Mouse (Mus musculus) neural tube, embryonic 11.5 days (tissue): ENCODE data around the gene Myo10. TPM values are rescaled to one million over a fixed set of nuclear protein-coding genes. Genes with fewer than 3 reads are reported as not detected.

Source experiments
- ATAC-seq: fragments of 200-750 bp; cut with Nextera tagmentation; 2 replicates; pipeline ENCODE4 v1.8.0; 2017; ENCODE audit warnings: moderate number of reproducible peaks, mild to moderate bottlenecking, moderate TSS enrichment, moderate library complexity; ENCODE audit not compliant: insufficient read depth, low FRiP score, low TSS enrichment
- DNase-seq: peaks from one replicate; pipeline ENCODE4 v3.0.0-alpha.2; 2015; ENCODE audit warnings: low spot score
- H3K27ac ChIP-seq: fragments of 300-500 bp; sonication (generic); 2 replicates; pipeline ENCODE4 v1.5.1; 2014; ENCODE audit warnings: low read depth, mild to moderate bottlenecking, low read length
- H3K27me3 ChIP-seq: fragments of 300-500 bp; sonication (generic); 2 replicates; pipeline ENCODE4 v1.6.1; 2014; ENCODE audit warnings: mild to moderate bottlenecking, low read length, mixed read lengths; ENCODE audit not compliant: control insufficient read depth, insufficient read depth
- H3K36me3 ChIP-seq: fragments of 300-500 bp; sonication (generic); 2 replicates; pipeline ENCODE4 v1.6.1; 2014; ENCODE audit warnings: mild to moderate bottlenecking, low read length, moderate library complexity, mixed read lengths; ENCODE audit not compliant: control insufficient read depth, insufficient read depth
- H3K4me1 ChIP-seq: fragments of 300-500 bp; sonication (generic); 2 replicates; pipeline ENCODE4 v1.6.1; 2014; ENCODE audit warnings: low read length, mixed read lengths; ENCODE audit not compliant: control insufficient read depth, insufficient read depth
- H3K4me2 ChIP-seq: fragments of 300-500 bp; sonication (generic); 2 replicates; pipeline ENCODE4 v1.6.1; 2014; ENCODE audit warnings: low read depth, mild to moderate bottlenecking, moderate library complexity
- H3K4me3 ChIP-seq: fragments of 300-500 bp; sonication (generic); 2 replicates; pipeline ENCODE4 v1.5.1; 2014; ENCODE audit warnings: low read depth, low read length
- H3K9ac ChIP-seq: fragments of 300-500 bp; sonication (generic); 2 replicates; pipeline ENCODE4 v1.6.1; 2014; ENCODE audit warnings: mild to moderate bottlenecking, low read length
- H3K9me3 ChIP-seq: fragments of 300-500 bp; sonication (generic); 2 replicates; pipeline ENCODE4 v1.6.1; 2016; ENCODE audit warnings: low read length; ENCODE audit not compliant: control insufficient read depth
- WGBS: fragments of 180-500 bp; shearing (Covaris S2); extraction: QIAGEN DNeasy Blood & Tissue Kit; methylation state at CpG from one replicate; pipeline ENCODE4 v1.1.7; 2014; 5-methylcytosine and 5-hydroxymethylcytosine counted together
- polyA plus RNA-seq: library from polyadenylated mRNA; unstranded; fragments of >200 nt; fragmentation: Nextera tagmentation; extraction: Ambion mirVana; gene quantifications from 2 replicates; pipeline ENCODE4 v1.2.1, GENCODE M21; 2014

Gene Myo10
- polyA plus RNA-seq, 1 experiment from 2014 or later: 40.5 TPM

DNA sequence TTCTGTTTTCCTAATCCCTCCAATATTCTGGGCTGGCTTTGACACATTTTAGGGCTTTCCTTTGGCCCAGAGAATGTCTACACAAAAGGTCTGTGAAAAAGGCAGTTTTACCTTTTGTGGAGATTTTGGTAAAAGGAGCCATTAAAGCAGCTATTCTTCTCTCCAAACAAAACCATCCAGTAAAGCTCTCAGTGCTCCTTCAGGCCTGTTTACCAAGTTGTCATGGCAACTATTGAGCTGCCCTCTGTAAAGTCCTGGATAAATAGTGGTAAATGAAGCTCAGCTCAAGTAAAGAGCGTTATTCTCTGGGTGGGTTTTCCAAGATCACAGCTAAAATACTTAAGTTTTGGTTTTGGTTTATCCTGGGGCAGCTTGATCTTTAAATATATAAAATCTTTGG, 130.3 kb downstream of the Myo10 start:
- H3K27me3 ChIP-seq: no peaks in the 10 kb centered on the region
- peak overlapping the region; percentile 77 for H3K27ac ChIP-seq
- H3K9ac ChIP-seq: no peak overlapping the region; the same call in 1 of the 2 replicates
- H3K4me3 ChIP-seq: peak overlapping the region; percentile 34
- peak; percentile 46 for DNase-seq
- no peaks in the 10 kb centered on the region for H3K36me3 ChIP-seq
- H3K4me2 ChIP-seq: peak overlapping the region; percentile 53
- 22% methylated on average over 1 of the region's 1 CpGs for WGBS
- ATAC-seq: peak; percentile 32; the same call in 1 of the 2 replicates
- no peaks in the 10 kb centered on the region for H3K9me3 ChIP-seq
- peaks cover 14% of the 10 kb centered on the region for H3K4me1 ChIP-seq

DNA sequence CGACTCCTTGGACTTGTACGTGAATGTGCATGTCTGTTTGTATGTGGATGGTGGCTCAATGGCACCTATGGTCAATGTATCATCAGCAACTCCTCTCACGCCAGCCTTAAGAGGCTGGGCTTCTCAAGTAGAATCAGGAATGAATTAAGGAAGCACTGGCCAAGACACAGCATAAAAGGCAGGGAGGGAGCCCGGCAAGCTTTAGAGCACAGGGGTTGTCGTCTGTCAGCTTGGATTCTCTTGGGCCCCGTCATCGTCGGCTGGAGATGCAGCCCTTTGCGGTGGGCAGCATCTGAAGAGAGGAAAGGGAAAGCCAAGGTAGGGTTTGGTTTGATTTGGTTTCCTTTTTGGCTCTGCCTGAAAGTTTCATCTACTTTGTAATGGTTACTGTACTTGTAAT, 130.7 kb downstream of the Myo10 start:
- Histone ChIP-seq H3K4me3 (peak overlapping the region; percentile 34), H3K36me3 (no peaks in the 10 kb centered on the region), H3K4me1 (peaks cover 16% of the 10 kb centered on the region), H3K9me3 (no peaks in the 10 kb centered on the region), H3K4me2 (peak overlapping the region; percentile 53), H3K9ac (peak overlapping the region; percentile 41), H3K27ac (peak overlapping the region; percentile 77), H3K27me3 (no peaks in the 10 kb centered on the region)
- ATAC-seq (0 out of 2 replicates have a peak, but pooled peaks have one; percentile 3), DNase-seq (peak; percentile 48)
- 27% methylated on average over 9 of the region's 9 CpGs for WGBS

DNA sequence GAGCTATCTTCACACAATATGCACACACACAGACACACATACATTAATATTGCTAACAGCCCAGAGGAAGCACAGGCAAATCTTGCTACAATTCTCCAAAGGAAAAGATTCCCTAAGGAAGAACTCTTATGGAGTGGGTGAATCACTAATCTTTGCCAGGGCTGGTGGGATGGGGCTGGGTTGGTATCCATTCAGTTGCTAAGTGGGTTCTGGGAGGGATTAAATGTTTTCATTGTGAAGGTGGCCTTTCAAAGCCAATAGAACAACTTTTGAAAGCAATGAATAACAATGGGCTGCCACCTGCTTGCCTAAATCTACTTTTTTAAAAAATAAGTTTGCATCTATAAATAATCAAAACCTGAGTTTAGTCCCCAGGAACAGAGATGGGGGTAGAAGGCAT, 131.6 kb downstream of the Myo10 start:
- peak overlapping the region; percentile 63; the same call in 1 of the 2 replicates for H3K9ac ChIP-seq
- no peaks in the 10 kb centered on the region for H3K9me3 ChIP-seq
- ATAC-seq (peak; percentile 17; the same call in 1 of the 2 replicates), DNase-seq (no peak)
- H3K36me3 ChIP-seq: no peaks in the 10 kb centered on the region
- peaks cover 25% of the 10 kb centered on the region for H3K4me1 ChIP-seq
- no peaks in the 10 kb centered on the region for H3K27me3 ChIP-seq
- H3K27ac ChIP-seq: peak overlapping the region; percentile 89
- peak overlapping the region; percentile 34 for H3K4me3 ChIP-seq
- peak overlapping the region; percentile 53 for H3K4me2 ChIP-seq

DNA sequence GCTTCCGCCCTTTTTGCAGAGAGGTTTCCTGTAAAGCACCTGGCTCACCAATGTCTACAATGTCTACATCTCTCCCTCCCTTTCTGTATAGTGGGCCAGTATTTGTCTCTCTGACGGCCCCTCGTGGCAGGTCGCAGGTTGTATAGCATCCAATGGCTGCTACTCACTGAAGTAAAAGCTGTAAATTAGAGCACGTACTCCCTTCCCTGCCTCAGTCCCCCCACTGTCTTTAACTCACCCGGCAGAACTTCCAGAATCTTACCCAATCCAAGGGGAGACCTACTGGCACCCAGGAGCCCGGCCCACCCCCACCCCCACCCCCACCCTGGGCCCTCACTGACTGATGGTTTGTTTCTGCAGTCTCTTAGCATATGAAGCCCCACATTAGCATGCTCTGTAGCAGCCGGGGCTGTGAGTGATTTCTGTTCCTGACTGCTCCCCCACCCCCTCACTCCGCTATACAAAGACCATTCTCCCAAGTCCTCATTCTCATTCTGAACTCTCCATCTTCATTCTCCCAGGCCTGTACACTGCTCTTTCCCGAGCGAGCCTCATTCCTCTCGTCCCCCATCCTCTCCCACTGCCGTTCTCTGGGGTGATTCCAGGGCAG, 132.1 kb downstream of the Myo10 start:
- Histone ChIP-seq H3K4me1 (peaks cover 30% of the 10 kb centered on the region), H3K9me3 (no peaks in the 10 kb centered on the region), H3K27me3 (no peaks in the 10 kb centered on the region), H3K27ac (peak overlapping the region; percentile 89), H3K4me3 (peak overlapping the region; percentile 34), H3K4me2 (peak overlapping the region; percentile 53), H3K36me3 (no peaks in the 10 kb centered on the region), H3K9ac (peak overlapping the region; percentile 63)
- 9% methylated on average over 13 of the region's 13 CpGs for WGBS
- peak; percentile 70 for DNase-seq
- peak; percentile 89 for ATAC-seq

DNA sequence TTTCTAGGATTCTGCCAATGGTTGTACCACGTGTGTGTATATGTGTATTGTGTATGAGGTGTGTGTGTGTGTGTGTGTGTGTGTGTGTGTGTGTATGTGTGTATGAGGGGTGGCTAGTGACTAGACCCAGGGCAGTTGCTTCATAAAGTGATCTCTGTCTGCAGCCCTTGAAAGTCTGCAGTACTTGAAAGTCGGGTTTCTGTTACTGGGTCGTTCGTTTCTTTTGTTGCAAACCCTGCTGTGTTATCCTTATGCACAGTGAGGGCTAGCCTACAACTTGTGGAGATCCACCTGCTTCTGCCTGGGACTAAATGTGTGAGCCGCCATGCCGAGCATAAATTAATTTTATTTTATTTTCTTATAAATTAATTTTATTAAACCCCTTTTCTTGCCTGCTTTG, 133.2 kb downstream of the Myo10 start:
- H3K27ac ChIP-seq: peak overlapping the region; percentile 89
- no peaks in the 10 kb centered on the region for H3K9me3 ChIP-seq
- 42% methylated on average over 6 of the region's 6 CpGs for WGBS
- no peaks in the 10 kb centered on the region for H3K27me3 ChIP-seq
- DNase-seq: no peak
- peak overlapping the region; percentile 53 for H3K4me2 ChIP-seq
- peak overlapping the region; percentile 63 for H3K9ac ChIP-seq
- H3K4me3 ChIP-seq: peak overlapping the region; percentile 34
- H3K4me1 ChIP-seq: peaks cover 41% of the 10 kb centered on the region
- H3K36me3 ChIP-seq: no peaks in the 10 kb centered on the region
- ATAC-seq: no peak

DNA sequence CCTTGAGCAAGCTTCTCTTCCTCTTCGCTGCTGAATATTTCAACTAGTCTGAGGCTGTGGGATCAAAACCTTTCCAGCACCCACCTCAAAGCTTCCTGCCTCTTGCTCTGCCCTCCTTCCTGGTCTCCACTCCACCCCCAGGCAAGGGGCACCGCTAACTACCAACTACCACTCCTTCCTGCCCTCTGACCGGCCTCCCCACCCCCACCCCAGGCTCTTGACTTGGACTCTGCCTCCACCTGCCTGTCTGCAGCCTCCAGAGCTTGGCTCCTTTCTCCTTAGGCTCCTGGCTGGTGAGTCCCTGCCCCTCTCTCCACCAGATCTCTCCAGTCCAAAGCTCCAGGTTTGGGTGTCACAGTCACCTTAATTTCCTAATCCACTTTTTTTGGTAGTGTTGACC, 133.7 kb downstream of the Myo10 start:
- ATAC-seq (no peak), DNase-seq (no peak)
- Histone ChIP-seq H3K9ac (peak overlapping the region; percentile 26; the same call in 1 of the 2 replicates), H3K27ac (0 out of 2 replicates have a peak overlapping the region, but pooled peaks have one; percentile 14), H3K4me1 (peaks cover 43% of the 10 kb centered on the region), H3K4me3 (no peak overlapping the region), H3K4me2 (peak overlapping the region; percentile 53), H3K27me3 (no peaks in the 10 kb centered on the region), H3K9me3 (no peaks in the 10 kb centered on the region), H3K36me3 (no peaks in the 10 kb centered on the region)
- WGBS: 44% methylated on average over 3 of the region's 3 CpGs

DNA sequence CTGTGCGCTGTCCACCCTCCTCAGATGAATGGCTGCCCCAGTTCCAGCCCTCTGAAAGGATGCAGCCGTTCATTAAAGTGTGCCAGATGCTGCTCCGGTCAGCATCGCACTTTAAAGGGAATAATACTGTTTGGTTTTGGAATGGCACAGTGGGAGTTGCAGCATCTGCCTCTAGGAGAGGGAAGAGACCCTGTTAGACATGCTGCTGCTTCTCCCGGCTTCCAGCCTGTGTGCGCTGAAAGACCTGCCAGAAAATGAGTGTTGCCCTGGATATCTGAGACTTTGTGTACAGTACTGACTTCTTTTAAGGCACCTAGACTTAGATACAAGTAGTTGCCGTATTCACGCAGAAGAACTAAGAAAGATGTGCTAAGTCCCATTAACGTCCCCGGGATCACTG, 135.7 kb downstream of the Myo10 start:
- 37% methylated on average over 10 of the region's 10 CpGs for WGBS
- Histone ChIP-seq H3K27ac (peak overlapping the region; percentile 67), H3K4me3 (no peak overlapping the region), H3K9me3 (no peaks in the 10 kb centered on the region), H3K27me3 (no peaks in the 10 kb centered on the region), H3K4me2 (peak overlapping the region; percentile 32), H3K4me1 (peaks cover 54% of the 10 kb centered on the region), H3K36me3 (no peaks in the 10 kb centered on the region), H3K9ac (peak overlapping the region; percentile 40)
- DNase-seq (peak; percentile 54), ATAC-seq (no peak)

DNA sequence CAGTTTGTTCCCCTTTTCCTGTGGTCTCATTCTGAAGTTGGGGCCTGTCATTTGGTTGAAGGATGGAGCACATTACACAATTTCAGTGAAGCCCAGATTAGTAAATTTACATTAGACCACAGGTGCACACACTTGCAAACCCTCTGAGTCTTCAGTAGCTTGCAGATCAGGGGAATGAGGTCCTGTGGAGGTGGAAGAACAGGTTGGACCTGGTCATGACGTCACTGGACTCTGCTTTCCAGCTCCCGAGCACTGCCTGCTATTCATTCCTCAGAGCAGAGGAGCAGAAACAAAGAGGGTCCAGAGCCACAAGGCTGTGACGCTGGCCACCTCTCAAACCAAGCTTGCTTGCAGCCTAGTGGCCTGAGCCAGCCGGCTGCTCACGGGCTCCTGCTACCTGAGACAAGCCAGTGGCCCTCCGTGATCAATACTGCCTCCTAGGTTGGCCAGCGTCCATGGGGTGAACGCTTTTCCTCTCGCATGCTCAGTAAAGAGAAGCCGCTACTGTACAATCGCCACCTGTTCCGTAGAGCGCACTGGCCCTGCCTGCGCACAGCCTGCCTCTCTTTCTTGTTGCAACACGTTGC, 136.3 kb downstream of the Myo10 start:
- peak overlapping the region; percentile 40 for H3K9ac ChIP-seq
- no peak for ATAC-seq
- 57% methylated on average over 15 of the region's 15 CpGs for WGBS

DNA sequence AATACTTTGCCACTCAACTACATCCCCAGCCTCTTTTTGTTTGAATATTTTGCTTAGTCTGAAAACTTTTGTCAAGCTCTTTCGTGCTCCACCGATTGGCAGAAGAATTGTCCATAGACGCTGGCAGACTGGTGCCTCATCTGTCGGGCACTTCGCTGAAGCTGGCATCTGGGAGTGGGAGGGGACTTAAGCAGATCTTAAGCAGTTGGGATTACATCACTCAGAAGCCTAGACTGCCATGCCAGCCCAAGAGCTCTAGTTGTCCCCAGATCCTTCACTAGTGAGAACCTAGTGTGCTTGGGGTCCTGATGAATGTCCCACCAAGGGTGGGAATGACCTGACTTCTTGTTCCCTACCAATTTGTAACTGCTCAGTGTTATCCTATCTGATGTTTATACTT, 138.0 kb downstream of the Myo10 start:
- Histone ChIP-seq H3K9me3 (no peaks in the 10 kb centered on the region), H3K36me3 (no peaks in the 10 kb centered on the region), H3K27ac (0 out of 2 replicates have a peak overlapping the region, but pooled peaks have one; percentile 27), H3K27me3 (no peaks in the 10 kb centered on the region), H3K4me2 (0 out of 2 replicates have a peak overlapping the region, but pooled peaks have one; percentile 26), H3K4me3 (no peak overlapping the region), H3K9ac (no peak overlapping the region), H3K4me1 (peaks cover 72% of the 10 kb centered on the region)
- 75% methylated on average over 5 of the region's 5 CpGs for WGBS
- DNase-seq (no peak), ATAC-seq (no peak)

More for the DNA sequence above, 136.3 kb downstream of the Myo10 start:
- peak overlapping the region; percentile 32 for H3K4me2 ChIP-seq
- 0 out of 2 replicates have a peak overlapping the region, but pooled peaks have one; percentile 14 for H3K4me3 ChIP-seq
- H3K9me3 ChIP-seq: no peaks in the 10 kb centered on the region
- no peaks in the 10 kb centered on the region for H3K27me3 ChIP-seq
- peaks cover 57% of the 10 kb centered on the region for H3K4me1 ChIP-seq
- DNase-seq: no peak
- no peaks in the 10 kb centered on the region for H3K36me3 ChIP-seq
- peak overlapping the region; percentile 67 for H3K27ac ChIP-seq
